Mouse (Mus musculus) ES-E14 (cell line): ENCODE measurements around the gene Nr4a1.

Experiments used
- MAFK ChIP-seq: IDR thresholded peaks from 2 replicates; pipeline ENCODE4 v1.6.1; 2014; ENCODE audit warnings: mild to moderate bottlenecking, low read depth, low read length, inconsistent platforms; ENCODE audit not compliant: insufficient read depth
- ZC3H11A ChIP-seq: IDR thresholded peaks from 2 replicates; pipeline ENCODE4 v1.6.1; 2012; ENCODE audit warnings: low read depth, mild to moderate bottlenecking, inconsistent platforms, low read length, borderline replicate concordance
- ZNF384 ChIP-seq: IDR thresholded peaks from 2 replicates; pipeline ENCODE4 v1.6.1; 2012; ENCODE audit warnings: low read depth, low read length, inconsistent platforms

DNA sequence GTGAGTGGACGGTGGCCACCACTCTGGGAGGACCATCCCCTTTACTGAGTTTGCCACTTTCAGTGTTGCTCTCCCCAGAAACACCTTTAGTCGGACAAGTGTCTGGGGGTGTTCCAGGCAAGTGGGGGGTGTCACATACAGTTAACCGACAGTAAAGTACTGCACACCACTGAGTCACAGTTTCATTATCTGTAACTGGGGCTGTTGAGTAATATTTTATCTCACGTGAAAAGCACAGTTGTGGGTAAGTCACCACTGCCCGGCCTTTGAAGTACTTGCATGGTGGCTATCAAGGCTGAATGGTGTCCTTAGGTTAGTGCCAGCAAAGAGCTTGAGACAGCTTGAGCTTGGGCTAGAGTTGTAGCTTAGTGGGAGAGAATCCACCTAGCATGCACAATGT, 28.4 kb downstream of the Nr4a1 start:
- TF ChIP-seq MAFK (no peak), ZNF384 (no peak), ZC3H11A (no peak)
